Mouse (Mus musculus) heart, adult 2 months (tissue): Measurements from ENCODE around the gene Mettl7a2. TPM values are rescaled to one million over a fixed set of nuclear protein-coding genes. Genes with fewer than 3 reads are reported as not detected.
A peak's percentile ranks its signal among the peaks of the same experiment; 100 is the strongest.
"Not testable (repeated sequence)": the region's sequence is repeated elsewhere in the genome, so short reads cannot be mapped to it uniquely, and the experiment has no call there.

Experiments used
- DNase-seq, 2 experiments: peaks; one replicate each; pipeline ENCODE4 v3.0.0; 2021
- H3K27ac ChIP-seq: fragments of 200-600 bp; 2 replicates; pipeline ENCODE4 v1.8.1; 2022
- H3K27me3 ChIP-seq: fragments of 200-500 bp; 2 replicates; pipeline ENCODE4 v1.6.1; 2012; ENCODE audit warnings: mild to moderate bottlenecking, low read length, inconsistent platforms, mixed read lengths; ENCODE audit not compliant: control insufficient read depth, insufficient read depth
- H3K36me3 ChIP-seq: fragments of 200-500 bp; 2 replicates; pipeline ENCODE4 v1.6.1; 2012; ENCODE audit warnings: low read length, inconsistent platforms; ENCODE audit not compliant: control insufficient read depth, insufficient read depth
- H3K4me1 ChIP-seq: fragments of 200-500 bp; 2 replicates; pipeline ENCODE4 v1.6.1; 2011; ENCODE audit warnings: low read length; ENCODE audit not compliant: control insufficient read depth, insufficient read depth
- H3K4me3 ChIP-seq: fragments of 200-600 bp; 2 replicates; pipeline ENCODE4 v1.8.1; 2022
- H3K79me2 ChIP-seq: fragments of 200-500 bp; replicated peaks from 2 replicates; pipeline ENCODE4 v1.6.1; 2012; ENCODE audit warnings: mild to moderate bottlenecking, inconsistent platforms, low read length, moderate library complexity, mixed read lengths; ENCODE audit not compliant: control insufficient read depth, insufficient read depth
- H3K9ac ChIP-seq: fragments of 200-500 bp; 2 replicates; pipeline ENCODE4 v1.6.1; 2012; ENCODE audit warnings: low read depth, mild to moderate bottlenecking, control low read depth, inconsistent platforms, low read length, mixed read lengths
- CTCF ChIP-seq: fragments of 200-600 bp; IDR thresholded peaks from 2 replicates; pipeline ENCODE4 v1.8.1; 2022; ENCODE audit warnings: antibody characterized with exemption, mild to moderate bottlenecking, moderate library complexity
- EP300 ChIP-seq: fragments of 200-500 bp; IDR thresholded peaks from 2 replicates; pipeline ENCODE4 v1.6.1; 2011; ENCODE audit warnings: low read depth, low read length, control low read depth; ENCODE audit not compliant: insufficient read depth
- POLR2A ChIP-seq: fragments of 200-500 bp; IDR thresholded peaks from 2 replicates; pipeline ENCODE4 v1.6.1; 2011; ENCODE audit warnings: mild to moderate bottlenecking, low read depth, low read length, control low read depth; ENCODE audit not compliant: insufficient read depth
- WGBS: fragments of 180-500 bp; shearing (Covaris S2); methylation state at CpG from one replicate; pipeline ENCODE4 v1.1.7; 2018; 5-methylcytosine and 5-hydroxymethylcytosine counted together
- intact Hi-C: fragments of 180-260 bp; cut with DNase I; formaldehyde crosslinking; loops from one replicate; pipeline ENCODE4 v1.15.1; 2025
- polyA plus RNA-seq: library from polyadenylated mRNA; depleted of rRNA; stranded (reverse); fragments of >200 nt; gene quantifications from 2 replicates; pipeline ENCODE4 v1.2.3, GENCODE M21; 2012
- total RNA-seq, 2 experiments: library from RNA; stranded (reverse); gene quantifications; 2 replicates each; pipeline ENCODE4 v1.2.3; 2021

Mettl7a2 gene
- total and polyA plus RNA-seq, 3 experiments: 0.75 to 1.5 TPM; not detected in 1

DNA sequence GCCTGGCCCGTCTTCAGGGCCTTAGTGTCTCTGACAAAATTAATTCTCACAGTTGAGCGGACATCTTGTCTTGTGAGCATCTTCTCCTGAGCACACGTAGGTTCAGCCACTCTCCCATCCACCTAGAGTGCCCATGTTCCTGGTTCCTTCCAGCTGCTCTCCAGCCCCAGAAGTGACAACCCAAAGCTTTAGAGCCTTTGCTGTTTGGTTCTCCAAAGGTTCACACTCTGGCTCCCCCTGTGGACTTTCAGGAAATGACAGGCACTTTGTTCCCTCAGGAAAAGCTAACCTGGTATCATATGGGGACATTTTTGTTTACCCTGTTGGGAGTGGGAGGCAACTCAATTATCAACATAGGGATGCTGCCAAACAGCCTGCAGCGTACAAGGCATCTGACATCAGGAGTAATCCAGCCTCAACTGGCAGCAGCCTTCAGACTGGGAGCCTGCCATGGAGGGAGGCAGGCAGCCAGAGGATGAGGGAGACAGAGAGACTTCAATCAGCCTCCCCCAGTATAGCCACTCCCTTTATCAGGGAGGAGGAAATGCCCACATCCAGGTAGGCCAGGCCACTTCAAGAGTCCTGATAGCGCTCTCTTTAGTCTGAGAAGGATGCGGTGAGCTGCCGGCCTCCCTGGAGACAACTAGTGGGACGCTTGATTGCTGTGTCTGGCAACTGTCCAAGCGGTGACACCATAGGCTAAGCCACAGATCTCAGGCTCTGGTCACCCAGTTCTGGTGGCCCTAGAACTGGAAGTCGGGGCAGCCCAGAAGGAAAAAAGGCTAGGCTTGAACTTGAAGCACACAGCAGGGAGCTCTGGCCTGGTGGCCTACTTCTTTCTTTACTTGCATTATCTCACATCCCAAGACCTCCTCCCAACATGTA is 20.7 kb upstream of the Mettl7a2 start:
- H3K4me3 ChIP-seq, H3K79me2 ChIP-seq, H3K36me3 ChIP-seq, H3K9ac ChIP-seq, intact Hi-C loops, H3K27me3 ChIP-seq, H3K4me1 ChIP-seq, H3K27ac ChIP-seq: not testable (repeated sequence)
- DNase-seq: peak in 1 of 2 experiments; percentile 21
- peak; percentile 36 for TF ChIP-seq CTCF
- WGBS: 25% methylated on average over 2 of the region's 10 CpGs

DNA sequence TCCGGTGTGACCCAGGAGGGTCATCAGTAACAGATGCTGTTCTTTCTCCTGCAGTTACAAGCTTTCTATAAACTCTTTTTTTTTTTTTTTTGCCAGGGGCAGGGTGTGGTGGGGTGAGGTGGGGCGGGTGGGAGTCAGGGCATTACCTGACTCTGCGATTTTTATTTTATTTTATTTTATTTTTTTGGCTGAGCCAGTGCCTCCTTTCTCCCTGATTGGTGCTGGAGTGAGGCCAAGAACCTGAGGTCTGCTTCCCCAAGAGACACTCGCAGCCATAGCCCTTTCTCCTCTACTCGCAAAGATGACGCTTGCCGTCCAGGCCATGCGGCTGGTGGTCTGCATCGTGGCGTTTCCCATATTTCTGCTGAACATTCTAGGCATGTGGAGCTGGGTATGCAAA is 18.4 kb upstream of the Mettl7a2 start, which contains the start of gene Mettl7a3:
TSS of gene Mettl7a3 (plus strand) at position 301 of the 400 bp plus-strand sequence.
- Histone ChIP-seq H3K27ac (no peak within 1 kb of the TSS), H3K4me1 (no peaks in the 10 kb centered on the region), H3K36me3 (no peaks in the 10 kb centered on the region), H3K9ac (no peak within 1 kb of the TSS), H3K79me2 (no peaks in the 10 kb centered on the region), H3K27me3 (no peaks in the 10 kb centered on the region), H3K4me3 (no peak within 1 kb of the TSS)
- no peak for TF ChIP-seq POLR2A
- no peak for TF ChIP-seq CTCF
- TF ChIP-seq EP300: no peak
- intact Hi-C loops: no loop called here
- 73% methylated on average over 10 of the region's 10 CpGs for WGBS
- DNase-seq: no peak

DNA sequence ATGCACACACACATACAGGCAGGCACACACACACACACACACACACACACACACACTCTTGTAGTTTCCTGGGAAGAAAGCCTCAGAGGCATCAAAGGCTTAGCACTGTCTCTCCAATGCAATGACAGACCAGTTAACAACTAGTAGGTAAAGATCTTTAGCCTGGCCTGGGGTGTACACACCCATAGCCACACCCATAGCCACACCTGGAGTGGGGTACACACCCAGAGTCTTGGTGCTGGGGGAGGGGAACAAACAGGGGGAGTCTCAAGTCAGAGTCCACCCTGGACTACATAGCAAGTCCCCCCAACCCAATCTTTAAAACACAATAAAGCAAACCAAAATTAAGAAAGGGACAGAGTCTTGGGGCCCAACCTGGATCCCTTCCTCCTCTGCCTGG is 15.7 kb upstream of the Mettl7a2 start:
- H3K27ac ChIP-seq, H3K36me3 ChIP-seq, intact Hi-C loops, H3K4me1 ChIP-seq, DNase-seq, H3K27me3 ChIP-seq, H3K4me3 ChIP-seq, H3K9ac ChIP-seq, H3K79me2 ChIP-seq: not testable (repeated sequence)

DNA sequence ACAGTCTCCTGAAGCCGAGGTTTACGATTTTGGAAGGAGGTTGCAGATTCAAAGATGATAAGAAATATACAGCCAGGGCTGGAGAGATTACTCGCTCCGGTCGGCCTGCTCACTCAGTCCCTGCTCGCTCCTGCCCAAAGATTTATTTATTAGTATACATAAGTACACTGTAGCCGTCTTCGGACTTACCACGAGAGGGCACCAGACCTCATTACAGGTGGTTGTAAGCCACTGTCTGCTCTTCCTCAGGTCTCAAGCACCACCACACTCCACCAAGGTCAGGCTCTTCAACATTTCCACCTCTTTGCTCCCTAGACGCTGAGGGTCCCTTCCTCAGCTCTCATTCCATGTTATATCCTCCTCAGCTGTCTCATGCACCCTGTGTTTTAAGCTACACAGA is 15.2 kb upstream of the Mettl7a2 start:
- peak; percentile 49 for DNase-seq
- H3K9ac ChIP-seq, intact Hi-C loops, H3K27ac ChIP-seq, H3K4me3 ChIP-seq, H3K79me2 ChIP-seq, H3K27me3 ChIP-seq, H3K36me3 ChIP-seq, H3K4me1 ChIP-seq: not testable (repeated sequence)
- peak; percentile 60 for TF ChIP-seq CTCF
- 35% methylated on average over 9 of the region's 10 CpGs for WGBS

DNA sequence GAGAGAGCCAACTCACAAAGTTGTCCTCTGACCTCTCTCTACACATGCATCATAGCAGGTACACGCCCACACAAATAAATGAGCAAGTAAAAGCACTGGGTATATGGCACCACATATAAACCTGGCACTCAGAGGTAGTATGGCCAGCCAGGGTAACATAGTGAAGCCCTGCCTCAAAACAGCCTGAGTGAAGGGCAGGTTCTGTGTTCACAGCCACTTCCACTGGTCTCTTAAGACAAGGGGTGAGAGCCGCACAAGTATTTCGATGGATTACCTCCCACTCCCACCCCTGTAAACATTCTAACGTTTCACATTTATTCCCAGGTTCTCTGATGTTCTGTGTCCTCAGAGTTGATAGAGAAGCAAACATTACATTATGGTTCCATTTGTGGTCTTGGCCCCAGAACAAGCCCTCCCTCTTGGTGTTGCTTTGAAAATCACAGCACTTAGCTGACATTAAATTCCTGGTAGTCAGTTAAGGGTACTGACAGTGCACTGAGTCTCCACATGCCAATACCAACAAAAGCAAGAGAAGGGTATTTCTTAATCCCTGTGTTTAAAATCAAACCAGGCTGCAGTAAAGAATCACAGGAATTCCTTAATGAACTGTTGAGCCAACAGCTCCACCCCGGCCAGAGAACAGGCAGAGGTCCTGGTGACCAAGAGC is 11.6 kb upstream of the Mettl7a2 start:
- H3K36me3 ChIP-seq, H3K4me3 ChIP-seq, intact Hi-C loops, H3K9ac ChIP-seq, DNase-seq, H3K79me2 ChIP-seq, H3K4me1 ChIP-seq, H3K27ac ChIP-seq, H3K27me3 ChIP-seq: not testable (repeated sequence)
- 75% methylated on average over 4 of the region's 5 CpGs for WGBS

DNA sequence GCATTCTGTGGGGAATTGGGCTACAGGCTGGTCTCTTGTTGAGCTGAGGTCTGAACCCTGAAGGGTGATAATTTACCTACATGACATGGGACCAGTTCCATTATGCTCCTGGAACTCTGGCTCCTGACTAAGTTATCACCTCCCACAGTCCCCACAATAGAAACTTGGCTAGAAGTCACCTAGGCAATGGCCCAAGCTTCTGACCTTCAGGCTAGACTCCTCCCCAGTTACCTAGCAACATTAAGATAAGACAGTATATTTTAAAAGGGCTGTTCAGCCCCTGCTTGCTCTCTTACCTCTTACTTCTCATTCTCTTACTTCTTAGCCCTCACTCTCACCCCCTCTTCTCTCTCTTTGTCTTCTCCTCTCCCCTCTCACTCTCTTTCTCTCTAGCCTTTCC is 7.5 kb upstream of the Mettl7a2 start:
- TF ChIP-seq CTCF (no peak), POLR2A (no peak), EP300 (0 out of 2 replicates have a peak, but pooled peaks have one; percentile 40)
- intact Hi-C loops: no loop called here
- peak in 1 of 2 experiments; percentile 58 for DNase-seq

More for the DNA sequence above, 7.5 kb upstream of the Mettl7a2 start:
- Histone ChIP-seq H3K9ac (no peak overlapping the region), H3K4me1 (no peaks in the 10 kb centered on the region; the same call in 1 of the 2 replicates), H3K36me3 (no peaks in the 10 kb centered on the region), H3K27ac (peak overlapping the region; percentile 65), H3K27me3 (no peaks in the 10 kb centered on the region), H3K4me3 (no peak overlapping the region), H3K79me2 (no peaks in the 10 kb centered on the region)
